Mouse (Mus musculus) heart, embryonic 12.5 days (tissue): Measurements from ENCODE around the gene Slc12a1. TPM values are rescaled to one million over a fixed set of nuclear protein-coding genes. Genes with fewer than 3 reads are reported as not detected.

Experiments
- ATAC-seq: fragments of 200-750 bp; cut with Nextera tagmentation; 2 replicates; pipeline ENCODE4 v1.8.0; 2017; ENCODE audit warnings: moderate TSS enrichment, moderate library complexity; ENCODE audit not compliant: insufficient number of reproducible peaks, low FRiP score
- H3K27ac ChIP-seq: fragments of 300-500 bp; sonication (generic); 2 replicates; pipeline ENCODE4 v1.5.1; 2016; ENCODE audit warnings: mild to moderate bottlenecking, moderate library complexity; ENCODE audit not compliant: poor library complexity, severe bottlenecking
- H3K27me3 ChIP-seq: fragments of 300-500 bp; sonication (generic); replicated peaks from 2 replicates; pipeline ENCODE4 v1.6.1; 2016; ENCODE audit warnings: mild to moderate bottlenecking, moderate library complexity
- H3K36me3 ChIP-seq: fragments of 300-500 bp; sonication (generic); 2 replicates; pipeline ENCODE4 v1.6.1; 2016; ENCODE audit warnings: mild to moderate bottlenecking, moderate library complexity
- H3K4me1 ChIP-seq: fragments of 300-500 bp; sonication (generic); replicated peaks from 2 replicates; pipeline ENCODE4 v1.6.1; 2016; ENCODE audit warnings: mild to moderate bottlenecking
- H3K4me2 ChIP-seq: fragments of 300-500 bp; sonication (generic); 2 replicates; pipeline ENCODE4 v1.6.1; 2016; ENCODE audit warnings: mild to moderate bottlenecking, moderate library complexity
- H3K4me3 ChIP-seq: fragments of 300-500 bp; sonication (generic); 2 replicates; pipeline ENCODE4 v1.5.1; 2016; ENCODE audit warnings: mild to moderate bottlenecking
- H3K9ac ChIP-seq: fragments of 300-500 bp; sonication (generic); 2 replicates; pipeline ENCODE4 v1.6.1; 2016; ENCODE audit warnings: mild to moderate bottlenecking, moderate library complexity
- H3K9me3 ChIP-seq: fragments of 300-500 bp; sonication (generic); replicated peaks from 2 replicates; pipeline ENCODE4 v1.6.1; 2016; ENCODE audit warnings: mild to moderate bottlenecking, moderate library complexity
- WGBS: fragments of 180-500 bp; shearing (Covaris S2); methylation state at CpG from one replicate; pipeline ENCODE4 v1.1.7; 2016; 5-methylcytosine and 5-hydroxymethylcytosine counted together
- polyA plus RNA-seq: library from polyadenylated mRNA; unstranded; fragments of >200 nt; fragmentation: Nextera tagmentation; extraction: Ambion mirVana; gene quantifications from 2 replicates; pipeline ENCODE4 v1.2.1, GENCODE M21; 2016

The Slc12a1 gene
- polyA plus RNA-seq, 1 experiment from 2014 or later: 0.04 TPM

DNA sequence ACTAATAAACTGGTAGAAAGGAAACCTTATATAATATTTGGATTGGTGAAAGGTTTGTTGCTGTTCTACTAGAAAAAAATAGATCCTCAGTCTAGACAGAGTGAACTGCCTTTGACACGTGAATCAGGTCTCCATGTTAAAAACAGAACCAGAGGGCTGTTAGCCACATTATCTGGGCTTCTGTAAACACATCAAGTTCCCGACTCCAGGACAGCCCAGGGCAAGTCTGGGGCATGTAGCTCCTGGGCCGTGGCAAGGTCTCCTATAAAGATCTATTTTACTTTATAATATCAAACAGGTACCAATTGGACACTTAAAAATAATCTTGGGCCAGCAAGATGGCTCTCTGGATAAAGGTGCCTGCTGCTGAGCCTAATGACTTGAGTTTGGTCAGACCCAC lies 103.6 kb downstream of the Slc12a1 start:
- H3K4me2 ChIP-seq: no peak overlapping the region
- H3K27ac ChIP-seq: no peak overlapping the region
- no peaks in the 10 kb centered on the region for H3K27me3 ChIP-seq
- WGBS: 36% methylated on average over 3 of the region's 3 CpGs
- ATAC-seq: no peak
- no peak overlapping the region for H3K9ac ChIP-seq
- peaks cover 3% of the 10 kb centered on the region for H3K9me3 ChIP-seq
- no peak overlapping the region for H3K4me3 ChIP-seq
- peaks cover 5% of the 10 kb centered on the region; the same call in 1 of the 2 replicates for H3K4me1 ChIP-seq
- H3K36me3 ChIP-seq: peaks cover 72% of the 10 kb centered on the region

DNA sequence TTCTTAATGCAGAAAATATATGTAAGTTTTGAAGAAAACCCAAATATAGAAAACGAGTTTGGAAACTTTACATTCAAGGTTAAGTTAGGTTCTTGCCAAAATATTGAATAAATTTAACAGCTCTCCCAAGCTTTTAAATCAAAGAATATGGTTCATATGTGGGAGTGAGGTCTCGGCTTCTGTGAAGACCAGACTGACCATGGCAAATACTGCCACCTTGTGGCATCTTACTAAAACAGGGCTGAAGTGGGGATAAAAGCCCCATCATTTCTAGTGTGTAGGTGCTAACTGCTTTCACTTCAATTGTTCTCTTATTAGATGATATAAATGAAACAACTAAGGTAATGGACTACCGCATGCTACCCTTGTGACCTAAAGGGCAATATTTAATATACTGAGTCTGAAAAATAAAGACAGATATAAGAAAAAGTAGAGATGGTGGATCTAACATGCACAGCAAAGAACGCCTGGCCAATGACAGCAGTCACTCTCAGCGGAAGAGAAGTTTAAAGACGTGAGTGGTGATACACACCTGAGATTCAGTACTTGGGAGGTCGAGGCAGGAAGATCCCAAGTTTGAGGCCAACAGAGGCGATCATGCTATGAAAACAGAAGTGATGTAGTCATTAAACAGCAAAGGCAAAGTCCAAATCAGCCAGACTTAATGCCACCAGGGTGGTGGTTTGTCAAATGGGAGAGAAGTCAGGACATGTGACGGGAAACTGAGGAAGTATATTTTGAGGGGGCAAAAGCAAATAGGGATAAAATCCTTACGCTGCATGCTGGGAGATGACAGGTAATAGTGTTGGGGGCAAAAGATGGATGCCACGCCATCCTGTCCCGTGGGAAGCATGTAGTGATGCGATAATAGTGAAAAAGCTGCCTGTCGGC lies 107.2 kb downstream of the Slc12a1 start:
- no peak overlapping the region for H3K27ac ChIP-seq
- H3K4me2 ChIP-seq: no peak overlapping the region
- peaks cover 39% of the 10 kb centered on the region for H3K36me3 ChIP-seq
- no peaks in the 10 kb centered on the region for H3K9me3 ChIP-seq
- peaks cover 5% of the 10 kb centered on the region; the same call in 1 of the 2 replicates for H3K4me1 ChIP-seq
- no peak overlapping the region for H3K4me3 ChIP-seq
- no peak for ATAC-seq
- H3K9ac ChIP-seq: no peak overlapping the region
- H3K27me3 ChIP-seq: no peaks in the 10 kb centered on the region
- WGBS: 83% methylated on average over 14 of the region's 14 CpGs

DNA sequence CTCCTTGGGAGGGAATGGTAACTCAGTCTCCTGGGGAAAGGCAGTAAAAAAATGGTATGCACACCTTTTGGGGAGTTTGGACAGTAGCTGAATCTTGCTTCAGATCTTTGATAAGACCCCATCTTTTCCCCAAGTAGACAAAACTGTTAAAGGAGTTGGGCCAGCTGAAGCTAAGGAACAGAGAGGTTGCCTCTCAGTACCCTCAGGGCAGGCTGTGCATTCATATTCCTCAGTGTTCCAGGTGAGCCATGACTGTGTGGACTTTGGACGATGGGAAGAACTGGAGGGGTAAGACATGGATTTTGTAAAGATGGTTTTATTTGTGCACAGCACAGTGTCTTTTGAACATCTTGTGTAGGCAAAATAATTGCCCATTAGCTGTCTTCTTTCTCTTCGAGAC lies 108.0 kb downstream of the Slc12a1 start:
- WGBS: 79% methylated on average over 2 of the region's 2 CpGs
- Histone ChIP-seq H3K36me3 (peaks cover 32% of the 10 kb centered on the region), H3K9ac (no peak overlapping the region), H3K27me3 (no peaks in the 10 kb centered on the region), H3K4me2 (no peak overlapping the region), H3K4me1 (peaks cover 5% of the 10 kb centered on the region; the same call in 1 of the 2 replicates), H3K9me3 (no peaks in the 10 kb centered on the region), H3K4me3 (no peak overlapping the region), H3K27ac (no peak overlapping the region)
- ATAC-seq: no peak

DNA sequence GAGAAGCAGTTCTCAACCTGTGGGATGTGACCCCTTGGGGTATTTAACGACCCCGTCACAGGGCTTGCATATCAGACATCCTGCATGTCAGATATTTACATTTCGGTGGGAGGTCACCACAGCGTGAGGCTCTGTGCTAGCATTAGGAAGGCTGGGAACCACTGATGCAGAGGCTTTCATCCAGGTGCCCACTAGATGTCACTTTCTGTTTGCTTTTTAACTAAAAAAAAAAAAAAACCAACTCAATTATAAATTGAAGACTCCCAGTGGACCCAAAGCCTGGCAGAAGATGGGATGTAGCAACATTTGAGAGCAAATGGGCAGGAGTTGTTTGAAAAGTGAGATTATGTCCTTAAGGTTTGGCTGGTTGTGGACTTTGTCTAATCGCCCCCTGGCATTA lies 110.8 kb downstream of the Slc12a1 start:
- ATAC-seq: no peak

DNA sequence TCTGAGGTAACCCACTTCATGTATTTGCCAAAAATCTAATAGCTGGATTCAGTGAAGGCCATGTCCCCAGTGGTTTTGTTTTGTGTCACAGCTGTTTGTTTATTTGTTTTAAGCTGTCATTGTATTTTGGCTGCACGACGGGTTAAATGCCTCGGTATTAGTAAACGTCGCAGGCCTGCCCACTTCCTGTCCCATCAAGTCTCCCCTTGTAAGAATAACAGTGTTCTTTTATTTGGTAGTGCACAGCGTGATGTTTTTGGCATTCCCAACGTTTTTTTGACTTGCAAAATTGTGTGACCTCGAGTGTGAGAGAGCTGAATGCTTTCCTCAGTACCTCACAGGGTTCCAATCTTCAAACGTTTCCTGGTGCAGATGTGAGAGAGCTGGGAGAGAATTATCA lies 111.4 kb downstream of the Slc12a1 start:
- no peak for ATAC-seq
- Histone ChIP-seq H3K4me3 (no peak overlapping the region), H3K27me3 (no peaks in the 10 kb centered on the region), H3K9ac (no peak overlapping the region), H3K36me3 (peaks cover 3% of the 10 kb centered on the region), H3K27ac (no peak overlapping the region), H3K4me2 (no peak overlapping the region), H3K4me1 (peaks cover 4% of the 10 kb centered on the region; the same call in 1 of the 2 replicates), H3K9me3 (no peaks in the 10 kb centered on the region)
- WGBS: 16% methylated on average over 9 of the region's 9 CpGs

More for the DNA sequence above, 110.8 kb downstream of the Slc12a1 start:
- WGBS: 12% methylated on average over 5 of the region's 5 CpGs
- Histone ChIP-seq H3K27ac (no peak overlapping the region), H3K9me3 (no peaks in the 10 kb centered on the region), H3K4me2 (no peak overlapping the region), H3K27me3 (no peaks in the 10 kb centered on the region), H3K9ac (no peak overlapping the region), H3K36me3 (peaks cover 7% of the 10 kb centered on the region), H3K4me1 (no peaks in the 10 kb centered on the region), H3K4me3 (no peak overlapping the region)

DNA sequence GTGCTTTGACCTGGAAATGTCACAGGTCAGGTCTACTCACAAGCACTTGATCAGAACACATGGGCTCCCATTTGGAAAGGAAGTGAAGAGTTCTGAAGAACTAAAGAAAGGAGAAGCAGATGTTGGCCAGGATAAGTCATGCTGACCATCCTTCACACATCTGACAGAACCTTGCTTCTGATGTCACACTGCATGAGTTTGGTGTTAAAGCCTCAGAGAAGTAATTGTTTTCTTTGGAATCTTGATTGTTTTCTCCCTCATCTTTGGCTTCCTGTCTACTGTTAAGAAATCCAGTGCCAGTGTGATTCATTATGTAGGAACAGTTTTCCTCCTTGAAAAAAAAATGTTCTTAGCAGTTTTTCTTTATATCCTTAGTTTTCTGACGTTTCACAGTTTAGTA lies 116.6 kb downstream of the Slc12a1 start:
- ATAC-seq: no peak
- Histone ChIP-seq H3K4me1 (peaks cover 4% of the 10 kb centered on the region; the same call in 1 of the 2 replicates), H3K9ac (no peak overlapping the region), H3K27ac (no peak overlapping the region), H3K27me3 (no peaks in the 10 kb centered on the region), H3K4me3 (no peak overlapping the region), H3K4me2 (no peak overlapping the region), H3K9me3 (no peaks in the 10 kb centered on the region; the same call in 1 of the 2 replicates), H3K36me3 (no peaks in the 10 kb centered on the region)
- WGBS: 50% methylated on average over 1 of the region's 1 CpGs

DNA sequence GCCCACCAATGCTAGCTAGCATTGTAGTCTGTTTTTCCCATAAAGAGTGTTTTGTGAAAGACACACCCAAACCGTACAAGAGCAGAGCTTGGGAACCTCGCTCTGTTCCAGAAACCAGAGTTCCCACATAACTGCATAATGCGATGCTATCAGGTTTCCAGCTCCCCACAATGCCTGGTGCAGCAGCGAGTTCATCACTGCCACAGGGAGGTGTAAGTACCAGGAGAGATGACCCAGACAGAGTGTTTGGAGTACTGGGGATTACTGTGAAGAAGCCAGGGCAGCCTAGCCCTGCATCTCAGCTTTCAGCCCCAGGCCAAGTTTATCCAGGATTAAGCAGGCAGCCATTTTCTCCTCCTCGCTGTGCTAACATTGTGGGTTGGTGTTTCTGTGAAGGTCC lies 123.3 kb downstream of the Slc12a1 start:
- H3K9me3 ChIP-seq: no peaks in the 10 kb centered on the region; the same call in 1 of the 2 replicates
- no peaks in the 10 kb centered on the region for H3K36me3 ChIP-seq
- no peak overlapping the region for H3K4me3 ChIP-seq
- no peak overlapping the region for H3K27ac ChIP-seq
- no peak overlapping the region for H3K4me2 ChIP-seq
- no peak for ATAC-seq
- no peaks in the 10 kb centered on the region for H3K27me3 ChIP-seq
- no peak overlapping the region for H3K9ac ChIP-seq
- H3K4me1 ChIP-seq: peaks cover 8% of the 10 kb centered on the region; the same call in 1 of the 2 replicates
- 62% methylated on average over 5 of the region's 5 CpGs for WGBS

DNA sequence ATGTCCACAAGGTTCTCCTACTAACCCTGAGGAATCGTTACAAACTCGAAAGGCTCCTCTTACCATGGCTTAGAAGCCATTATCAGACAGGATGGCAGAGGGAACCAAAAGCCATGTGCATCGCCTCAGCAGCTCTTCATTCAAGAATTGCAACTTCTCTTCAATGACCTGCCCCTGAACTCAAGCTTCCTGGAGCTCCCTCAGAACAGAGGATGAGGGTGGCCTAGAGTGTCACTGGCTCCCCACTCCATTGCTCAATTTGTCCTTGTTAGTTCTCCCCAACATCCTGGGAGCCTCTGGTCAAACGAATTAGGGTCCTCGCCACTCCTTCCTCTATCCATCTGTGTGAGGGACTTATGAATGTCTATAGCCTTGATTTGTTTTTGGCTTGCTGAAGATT lies 124.4 kb downstream of the Slc12a1 start:
- Histone ChIP-seq H3K27ac (no peak overlapping the region), H3K36me3 (no peaks in the 10 kb centered on the region), H3K4me3 (no peak overlapping the region), H3K4me2 (no peak overlapping the region), H3K27me3 (no peaks in the 10 kb centered on the region), H3K9me3 (no peaks in the 10 kb centered on the region), H3K9ac (no peak overlapping the region), H3K4me1 (peaks cover 8% of the 10 kb centered on the region; the same call in 1 of the 2 replicates)
- 80% methylated on average over 5 of the region's 5 CpGs for WGBS
- no peak for ATAC-seq

DNA sequence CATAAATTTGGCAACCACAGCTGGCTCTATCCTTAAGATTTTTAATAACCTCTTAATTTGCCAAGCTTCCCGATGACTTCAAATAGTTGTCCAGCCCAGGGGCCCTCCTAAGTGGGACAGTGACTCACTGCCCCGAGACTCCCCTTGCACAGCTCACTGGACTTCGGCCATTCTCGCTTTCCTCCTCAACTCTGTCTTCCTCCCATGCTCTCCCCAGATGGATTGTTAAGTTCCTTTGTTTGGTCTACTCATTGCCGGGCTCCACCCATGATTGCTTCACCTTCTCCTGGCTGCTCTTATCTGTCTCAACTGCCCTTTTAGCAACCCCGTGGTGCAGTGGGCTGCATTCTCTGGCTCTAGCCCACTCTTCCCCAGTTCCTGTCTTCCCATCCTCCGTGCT lies 126.2 kb downstream of the Slc12a1 start:
- peak; percentile 45; the same call in 1 of the 2 replicates for ATAC-seq
- Histone ChIP-seq H3K27me3 (no peaks in the 10 kb centered on the region), H3K9ac (no peak overlapping the region), H3K4me3 (no peak overlapping the region), H3K9me3 (no peaks in the 10 kb centered on the region), H3K27ac (no peak overlapping the region), H3K4me2 (no peak overlapping the region), H3K36me3 (no peaks in the 10 kb centered on the region), H3K4me1 (peaks cover 8% of the 10 kb centered on the region; the same call in 1 of the 2 replicates)
- 42% methylated on average over 7 of the region's 7 CpGs for WGBS
